In the genomic region with DNA sequence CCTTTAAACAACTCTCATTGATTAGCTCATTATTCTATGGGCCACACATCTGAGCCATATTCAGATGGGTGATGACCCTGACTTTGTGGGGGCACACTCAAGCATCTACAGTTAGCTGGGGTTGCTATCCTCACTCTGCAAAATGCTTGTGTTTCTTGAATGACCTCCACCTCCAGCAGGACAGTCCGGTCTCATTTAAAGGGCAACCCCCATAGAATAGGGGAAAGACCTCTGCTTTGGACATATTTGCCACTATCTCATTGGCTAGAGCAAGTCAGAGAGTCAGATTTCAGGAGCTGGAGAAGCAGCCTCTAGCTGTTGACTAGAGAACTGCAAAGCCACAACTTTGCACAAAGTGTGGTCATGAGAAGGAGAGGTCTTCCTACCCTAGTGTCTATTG, we compare ENCODE assay signal across 29 mouse cellular contexts. TPM values are rescaled to one million over a fixed set of nuclear protein-coding genes. Genes with fewer than 3 reads are reported as not detected.
DNase-seq lines count a peak whose midpoint lies in the region; ATAC-seq and TF ChIP-seq lines count a peak whose summit lies in the region.
"Had no signal": no experiment of that assay in that cellular context is flagged by ENCODE, and none has a peak within 500 bp of the region (broad histone marks: within the 10 kb centered on the region; RNA-seq: fewer than 3 reads in every experiment).

No protein-coding gene starts in this region.

- H3K9ac ChIP-seq in hindbrain, embryonic 16.5 days (ENCODE audit: low read depth, low read length): no peak overlapping the region
- H3K9ac ChIP-seq in neural tube, embryonic 14.5 days (replicated peaks; ENCODE audit: low read depth, low read length): no peak overlapping the region
- H3K9ac ChIP-seq: stomach, embryonic 15.5 days had no signal

- WGBS in hindbrain, embryonic 10.5 days: 55% methylated on average over 1 of the region's 1 CpGs
- 67% methylated on average over 1 of the region's 1 CpGs for WGBS in hindbrain, embryonic 16.5 days
- WGBS in neural tube, embryonic 14.5 days: 62% methylated on average over 1 of the region's 1 CpGs

- H3K4me1 ChIP-seq in hindbrain, embryonic 10.5 days (replicated peaks): no peaks in the 10 kb centered on the region
- peaks cover 9% of the 10 kb centered on the region for H3K4me1 ChIP-seq in hindbrain, embryonic 16.5 days (ENCODE audit: control insufficient read depth, insufficient read depth, low read depth, low read length)
- no peaks in the 10 kb centered on the region for H3K4me1 ChIP-seq in E14TG2a.4 (replicated peaks; ENCODE audit: low read depth, low read length)
- peaks cover 10% of the 10 kb centered on the region; the same call in 1 of the 2 replicates for H3K4me1 ChIP-seq in neural tube, embryonic 14.5 days (ENCODE audit: control insufficient read depth, insufficient read depth, low read length)
- H3K4me1 ChIP-seq: limb, embryonic 10.5 days; stomach, embryonic 15.5 days had no signal

- H3K36me3 ChIP-seq in hindbrain, embryonic 10.5 days: 0 out of 2 replicates have a peak, but pooled peaks cover 1% of the 10 kb centered on the region
- peaks cover 6% of the 10 kb centered on the region; the same call in 1 of the 2 replicates for H3K36me3 ChIP-seq in hindbrain, embryonic 16.5 days (ENCODE audit: control insufficient read depth, insufficient read depth, low read length)
- H3K36me3 ChIP-seq in E14TG2a.4 (ENCODE audit: insufficient read depth, low read length): peaks cover 7% of the 10 kb centered on the region
- H3K36me3 ChIP-seq in neural tube, embryonic 14.5 days (ENCODE audit: control insufficient read depth, insufficient read depth, low read length): no peaks in the 10 kb centered on the region
- H3K36me3 ChIP-seq: limb, embryonic 10.5 days; stomach, embryonic 15.5 days had no signal

- peak overlapping the region; percentile 29; the same call in 1 of the 2 replicates for H3K27ac ChIP-seq in hindbrain, embryonic 10.5 days
- no peak overlapping the region for H3K27ac ChIP-seq in hindbrain, embryonic 16.5 days (ENCODE audit: low read depth, low read length)
- H3K27ac ChIP-seq in neural tube, embryonic 14.5 days (ENCODE audit: low read depth, low read length): peak overlapping the region; percentile 68; the same call in 1 of the 2 replicates
- H3K27ac ChIP-seq: kidney, postnatal 0 days; limb, embryonic 10.5 days; stomach, embryonic 15.5 days had no signal

- no peak for DNase-seq in hindbrain, embryonic 10.5 days (ENCODE audit: low spot score)
- peak; percentile 8 for DNase-seq in ES-CJ7 (ENCODE audit: low read depth, low spot score)
- no peak for DNase-seq in cerebellum, adult 11-12 months
- DNase-seq: adrenal gland, adult 8-10 months; cerebellum, adult 9-10 months; kidney, adult 11 months; lung, adult 2 months; lung, postnatal 36 days; right cerebral cortex, postnatal 25 days had no signal

- 0 out of 2 replicates have a peak, but pooled peaks have one; percentile 2 for TF ChIP-seq CTCF in E14TG2a.4 (conservative IDR thresholded peaks at IDR 0.05; ENCODE audit: low read length)

- no peak overlapping the region for H3K4me2 ChIP-seq in hindbrain, embryonic 16.5 days (ENCODE audit: low read length)
- H3K4me2 ChIP-seq in neural tube, embryonic 14.5 days (ENCODE audit: low read depth, low read length): peak overlapping the region; percentile 1; the same call in 1 of the 2 replicates
- H3K4me2 ChIP-seq: liver, embryonic 11.5 days; stomach, embryonic 15.5 days had no signal

- H3K9me3 ChIP-seq in hindbrain, embryonic 10.5 days: no peaks in the 10 kb centered on the region
- no peaks in the 10 kb centered on the region for H3K9me3 ChIP-seq in hindbrain, embryonic 16.5 days (ENCODE audit: control insufficient read depth, low read length)
- no peaks in the 10 kb centered on the region for H3K9me3 ChIP-seq in E14TG2a.4 (ENCODE audit: low read length)
- H3K9me3 ChIP-seq in neural tube, embryonic 14.5 days (ENCODE audit: control insufficient read depth, low read length): no peaks in the 10 kb centered on the region
- H3K9me3 ChIP-seq: limb, embryonic 10.5 days; stomach, embryonic 15.5 days had no signal

- no peak for ATAC-seq in hindbrain, embryonic 16.5 days
- ATAC-seq in neural tube, embryonic 14.5 days (ENCODE audit: low read depth): no peak
- no peak for ATAC-seq in erythroblast, adult 5-6 weeks (replicated peaks; ENCODE audit: low FRiP score, poor library complexity, severe bottlenecking)
- ATAC-seq: Patski had no signal

- H3K27me3 ChIP-seq in hindbrain, embryonic 10.5 days (ENCODE audit: insufficient read depth, poor library complexity, severe bottlenecking): no peaks in the 10 kb centered on the region
- H3K27me3 ChIP-seq in hindbrain, embryonic 16.5 days (replicated peaks; ENCODE audit: control insufficient read depth, insufficient read depth, low read length): no peaks in the 10 kb centered on the region
- no peaks in the 10 kb centered on the region for H3K27me3 ChIP-seq in E14TG2a.4 (ENCODE audit: insufficient read depth, low read length)
- H3K27me3 ChIP-seq in neural tube, embryonic 14.5 days (ENCODE audit: control insufficient read depth, insufficient read depth, low read length): no peaks in the 10 kb centered on the region
- H3K27me3 ChIP-seq: Patski; stomach, embryonic 15.5 days had no signal

- no peak overlapping the region for H3K4me3 ChIP-seq in hindbrain, embryonic 10.5 days
- no peak overlapping the region for H3K4me3 ChIP-seq in hindbrain, embryonic 16.5 days (ENCODE audit: low read length)
- H3K4me3 ChIP-seq in E14TG2a.4 (replicated peaks; ENCODE audit: low read length): no peak overlapping the region
- no peak overlapping the region; the same call in 1 of the 2 replicates for H3K4me3 ChIP-seq in neural tube, embryonic 14.5 days (ENCODE audit: low read depth, low read length)
- H3K4me3 ChIP-seq: limb, embryonic 10.5 days; stomach, embryonic 15.5 days had no signal

RNA-seq across cellular contexts. Expression of a gene that starts 52.7 kb away (rescaled TPM):
- 8.6 and 64.0 TPM in 2 replicates for polyA plus RNA-seq in hindbrain, embryonic 10.5 days (2016; fragmentation: Nextera tagmentation; extraction: Ambion mirVana)
- 192 and 201 TPM in 2 replicates for polyA plus RNA-seq in hindbrain, embryonic 16.5 days (2015; fragmentation: Nextera tagmentation; extraction: Ambion mirVana)
- 351 and 352 TPM in 2 replicates for polyA plus RNA-seq in neural tube, embryonic 14.5 days (2014; fragmentation: Nextera tagmentation; extraction: Ambion mirVana)
- total RNA-seq in erythroblast, adult 5-6 weeks (2015; ENCODE audit: low replicate concordance): not detected in 2 replicates
- not detected in 2 replicates for total RNA-seq in erythroblast, adult 5-6 weeks (2017; ENCODE audit: low replicate concordance)
- total RNA-seq: common myeloid progenitor, adult 5-6 weeks; ES-E14; gastrocnemius, adult 18-20 months; gastrocnemius, postnatal 4 days; hematopoietic stem cell, adult 5-6 weeks; megakaryocyte-erythroid progenitor cell, adult 5-6 weeks; monocyte, adult 5-6 weeks; neutrophil, adult 5-6 weeks had no signal
- polyA plus RNA-seq: heart, embryonic 14.5 days; limb, embryonic 10.5 days; lung, adult 2 months; Patski; thymus, postnatal 0 days; urinary bladder, adult 2 months had no signal
